Mouse (Mus musculus) forebrain, embryonic 11.5 days (tissue): ENCODE results near the gene 1700009N14Rik. TPM values are rescaled to one million over a fixed set of nuclear protein-coding genes. Genes with fewer than 3 reads are reported as not detected.
A peak's percentile ranks its signal among the peaks of the same experiment; 100 is the strongest.

Source experiments
- ATAC-seq: fragments of 200-750 bp; cut with Nextera tagmentation; replicated peaks from 2 replicates; pipeline ENCODE4 v1.8.0; 2017; ENCODE audit warnings: moderate TSS enrichment; ENCODE audit not compliant: low FRiP score
- DNase-seq: peaks from one replicate; pipeline ENCODE4 v3.0.0-alpha.2; 2017; ENCODE audit warnings: low spot score
- H3K27ac ChIP-seq: fragments of 300-500 bp; sonication (generic); 2 replicates; pipeline ENCODE4 v1.5.1; 2014; ENCODE audit warnings: low read depth, low read length
- H3K27me3 ChIP-seq: fragments of 300-500 bp; sonication (generic); 2 replicates; pipeline ENCODE4 v1.6.1; 2014; ENCODE audit warnings: mild to moderate bottlenecking, low read length, mixed read lengths; ENCODE audit not compliant: control insufficient read depth, insufficient read depth
- H3K36me3 ChIP-seq: fragments of 300-500 bp; sonication (generic); 2 replicates; pipeline ENCODE4 v1.6.1; 2014; ENCODE audit warnings: mild to moderate bottlenecking, low read length, moderate library complexity, mixed read lengths; ENCODE audit not compliant: control insufficient read depth, insufficient read depth
- H3K4me1 ChIP-seq: fragments of 300-500 bp; sonication (generic); replicated peaks from 2 replicates; pipeline ENCODE4 v1.6.1; 2014; ENCODE audit warnings: low read length, mixed read lengths; ENCODE audit not compliant: control insufficient read depth, insufficient read depth
- H3K4me2 ChIP-seq: fragments of 300-500 bp; sonication (generic); 2 replicates; pipeline ENCODE4 v1.6.1; 2014; ENCODE audit warnings: low read depth, mild to moderate bottlenecking, low read length, moderate library complexity, mixed read lengths; ENCODE audit not compliant: severe bottlenecking
- H3K4me3 ChIP-seq: fragments of 300-500 bp; sonication (generic); 2 replicates; pipeline ENCODE4 v1.5.1; 2014; ENCODE audit warnings: low read depth, low read length
- H3K9ac ChIP-seq: fragments of 300-500 bp; sonication (generic); 2 replicates; pipeline ENCODE4 v1.6.1; 2014; ENCODE audit warnings: low read length
- H3K9me3 ChIP-seq: fragments of 300-500 bp; sonication (generic); 2 replicates; pipeline ENCODE4 v1.6.1; 2016; ENCODE audit warnings: low read length, mixed read lengths; ENCODE audit not compliant: control insufficient read depth
- WGBS: fragments of 180-500 bp; shearing (Covaris S2); extraction: QIAGEN DNeasy Blood & Tissue Kit; methylation state at CpG from one replicate; pipeline ENCODE4 v1.1.7; 2014; 5-methylcytosine and 5-hydroxymethylcytosine counted together
- polyA plus RNA-seq: library from polyadenylated mRNA; unstranded; fragments of >200 nt; fragmentation: Nextera tagmentation; extraction: Ambion mirVana; gene quantifications from 2 replicates; pipeline ENCODE4 v1.2.1, GENCODE M21; 2014

The 1700009N14Rik gene
- polyA plus RNA-seq, result 0.20 TPM in 1 of 2 replicates, not detected in the other

DNA sequence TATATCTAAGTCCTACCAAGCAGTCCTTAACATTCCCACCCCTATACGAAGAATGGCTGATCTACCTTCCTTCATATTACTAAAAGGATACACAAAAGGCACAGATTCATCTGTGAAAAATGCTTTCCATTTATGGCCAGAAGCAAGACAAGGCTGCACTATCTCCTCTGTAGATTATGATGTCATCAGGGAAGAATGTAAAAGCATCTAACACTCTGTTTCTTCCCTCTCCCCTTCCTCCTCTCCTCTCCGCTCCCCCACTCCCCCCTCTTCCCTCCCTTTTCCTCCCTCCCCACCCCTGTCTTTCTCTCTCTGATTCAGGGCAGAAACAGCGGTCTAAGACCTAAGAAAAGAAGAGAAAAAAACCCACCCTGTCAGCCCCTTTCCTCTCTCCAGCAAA, at the start of gene 1700009N14Rik:
TSS of gene 1700009N14Rik (plus strand) at position 227 of the 400 bp plus-strand sequence.
- Histone ChIP-seq H3K4me2 (no peak within 1 kb of the TSS), H3K27ac (no peak within 1 kb of the TSS), H3K9me3 (no peaks in the 10 kb centered on the region), H3K4me3 (no peak within 1 kb of the TSS), H3K4me1 (no peaks in the 10 kb centered on the region), H3K36me3 (no peaks in the 10 kb centered on the region), H3K9ac (no peak within 1 kb of the TSS), H3K27me3 (no peaks in the 10 kb centered on the region)
- DNase-seq, result no peak
- ATAC-seq, result no peak
- 77% methylated on average over 3 of the region's 3 CpGs for WGBS

DNA sequence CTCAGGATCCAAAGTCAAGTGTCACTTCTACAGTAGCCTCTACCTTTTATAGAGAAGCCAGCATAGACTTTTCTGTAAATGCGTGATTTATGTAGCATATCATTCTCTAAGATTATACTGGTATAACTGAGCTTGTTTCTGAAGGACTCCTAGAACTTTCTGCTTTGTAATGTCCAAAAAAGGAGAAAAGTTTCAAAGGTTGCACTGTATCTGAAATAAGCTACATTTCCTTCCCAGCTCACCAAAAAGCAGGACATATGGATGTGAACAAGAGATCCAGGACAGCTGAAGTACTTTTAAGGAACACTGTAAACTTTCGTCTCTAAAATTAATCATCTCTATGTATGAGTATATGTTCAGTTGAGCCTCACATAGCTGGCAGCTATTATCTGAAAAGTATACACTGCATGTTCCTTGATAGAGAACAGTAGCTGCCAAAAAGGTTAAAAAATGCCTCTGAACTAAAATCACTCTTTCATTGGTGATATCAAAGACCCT, 12.2 kb upstream of the 1700009N14Rik start:
- WGBS, result 83% methylated on average over 2 of the region's 2 CpGs
- Histone ChIP-seq H3K4me2 (no peak overlapping the region), H3K9me3 (no peaks in the 10 kb centered on the region), H3K36me3 (no peaks in the 10 kb centered on the region), H3K27me3 (no peaks in the 10 kb centered on the region), H3K9ac (no peak overlapping the region), H3K27ac (no peak overlapping the region), H3K4me1 (no peaks in the 10 kb centered on the region), H3K4me3 (no peak overlapping the region)
- DNase-seq, result no peak
- no peak for ATAC-seq

DNA sequence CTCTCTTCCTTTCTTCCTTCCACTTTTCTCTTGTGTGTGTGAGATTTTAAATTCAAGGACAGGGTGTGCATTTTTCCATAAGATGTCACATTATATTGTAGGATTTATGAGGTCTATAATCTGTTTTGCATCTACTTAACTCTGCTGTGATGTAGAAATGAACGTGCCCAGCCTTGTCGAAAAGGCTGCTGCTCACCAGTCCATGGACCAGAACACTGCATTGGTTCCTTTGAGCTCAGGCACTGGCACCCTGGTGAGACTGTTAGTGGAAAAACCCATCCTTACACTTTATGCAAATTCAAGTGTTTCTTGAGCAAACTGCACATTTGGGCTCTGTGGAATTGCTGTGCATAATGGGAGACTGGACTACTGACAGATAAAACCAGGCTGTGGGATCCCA, 24.2 kb downstream of the 1700009N14Rik start:
- DNase-seq (no peak), ATAC-seq (no peak)
- Histone ChIP-seq H3K36me3 (no peaks in the 10 kb centered on the region), H3K27ac (no peak overlapping the region), H3K9me3 (no peaks in the 10 kb centered on the region), H3K4me2 (no peak overlapping the region), H3K4me1 (no peaks in the 10 kb centered on the region), H3K9ac (no peak overlapping the region), H3K27me3 (no peaks in the 10 kb centered on the region), H3K4me3 (no peak overlapping the region)
- 83% methylated on average over 2 of the region's 2 CpGs for WGBS

DNA sequence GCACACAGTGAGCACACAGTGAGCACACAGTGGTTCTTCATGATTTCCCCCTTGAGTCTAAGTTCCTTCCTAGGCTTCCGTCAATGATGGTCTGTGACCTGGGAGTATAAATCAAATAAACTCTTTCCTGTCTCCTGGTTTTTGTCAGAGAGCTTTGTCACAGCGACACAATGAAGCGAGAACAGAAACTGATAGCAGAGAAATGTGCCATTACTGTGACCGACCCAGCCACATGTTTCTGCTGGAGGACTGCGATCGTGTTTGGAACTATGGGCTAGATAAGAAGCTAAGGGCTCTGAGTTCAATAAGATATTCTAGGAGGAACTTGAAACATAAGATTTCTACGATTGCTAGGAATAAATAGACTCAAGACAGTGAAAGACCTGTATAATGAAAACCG, 36.3 kb downstream of the 1700009N14Rik start:
- H3K4me2 ChIP-seq, result no peak overlapping the region
- H3K9me3 ChIP-seq, result no peaks in the 10 kb centered on the region
- H3K4me3 ChIP-seq, result no peak overlapping the region
- DNase-seq (no peak), ATAC-seq (no peak)
- no peak overlapping the region for H3K9ac ChIP-seq
- no peaks in the 10 kb centered on the region for H3K27me3 ChIP-seq
- no peaks in the 10 kb centered on the region for H3K4me1 ChIP-seq
- H3K36me3 ChIP-seq, result no peaks in the 10 kb centered on the region
- 91% methylated on average over 8 of the region's 8 CpGs for WGBS
- no peak overlapping the region for H3K27ac ChIP-seq

DNA sequence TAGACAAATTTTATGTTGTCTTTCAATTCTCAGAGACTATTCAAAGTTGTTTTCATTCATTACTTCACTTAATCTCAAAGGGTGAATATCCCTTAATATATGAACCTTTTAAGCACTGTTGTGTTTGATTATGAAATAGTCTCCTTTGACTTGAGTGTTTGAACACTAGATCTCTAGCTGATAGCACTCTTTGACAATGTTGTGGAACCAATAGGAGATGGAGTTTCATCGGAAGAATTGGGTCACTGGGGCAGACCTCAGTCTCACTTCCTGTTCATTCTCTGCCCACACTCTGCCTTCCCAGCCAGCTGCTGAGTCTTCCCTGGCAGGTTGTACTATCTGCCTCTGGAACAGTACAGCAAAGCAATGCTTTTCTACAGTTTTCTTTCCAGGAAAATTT, 43.5 kb downstream of the 1700009N14Rik start:
- H3K9me3 ChIP-seq, result no peaks in the 10 kb centered on the region
- H3K4me3 ChIP-seq, result no peak overlapping the region
- ATAC-seq, result no peak
- H3K27me3 ChIP-seq, result no peaks in the 10 kb centered on the region
- H3K4me1 ChIP-seq, result no peaks in the 10 kb centered on the region
- no peak overlapping the region for H3K27ac ChIP-seq
- no peak overlapping the region for H3K9ac ChIP-seq
- DNase-seq, result no peak
- WGBS, result 76% methylated on average over 1 of the region's 1 CpGs
- H3K4me2 ChIP-seq, result no peak overlapping the region
- no peaks in the 10 kb centered on the region for H3K36me3 ChIP-seq

DNA sequence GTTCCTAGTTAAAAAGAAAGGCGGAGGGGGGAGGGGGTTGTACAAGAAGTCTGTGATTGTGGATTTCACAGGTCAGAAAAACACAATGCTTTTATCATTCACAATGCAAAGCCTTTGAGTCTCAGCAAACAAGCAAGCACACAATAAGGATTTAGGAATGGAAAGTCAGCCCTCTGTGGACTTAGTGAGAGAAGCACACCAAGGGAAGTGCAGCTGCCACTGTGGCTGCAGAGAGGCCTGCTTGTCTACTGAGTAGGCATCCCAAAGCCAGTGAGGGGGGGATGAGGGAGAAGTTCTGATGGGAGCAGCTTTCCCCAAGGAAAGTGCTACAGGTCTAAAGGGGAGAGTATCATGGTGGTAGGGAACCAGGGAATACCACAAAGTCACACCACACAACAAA, 45.8 kb downstream of the 1700009N14Rik start:
- Histone ChIP-seq H3K4me2 (no peak overlapping the region), H3K27ac (no peak overlapping the region), H3K4me1 (no peaks in the 10 kb centered on the region), H3K4me3 (no peak overlapping the region), H3K27me3 (no peaks in the 10 kb centered on the region), H3K36me3 (no peaks in the 10 kb centered on the region), H3K9ac (no peak overlapping the region), H3K9me3 (no peaks in the 10 kb centered on the region)
- 50% methylated on average over 1 of the region's 1 CpGs for WGBS
- ATAC-seq, result 0 out of 2 replicates have a peak, but pooled peaks have one; percentile 42
- DNase-seq, result no peak
